Mouse (Mus musculus): ENCODE data around the gene Ackr1.

- TF ChIP-seq POLR2A (IDR thresholded peaks at IDR 0.05; ENCODE audit: extremely low read depth, insufficient read depth, low read length) (no peak), CTCF (IDR thresholded peaks at IDR 0.05; ENCODE audit: extremely low read depth, insufficient read depth, low read length) (no peak)
Observed at GRCm38 (mm10) chr1:173326552-173326951, 7.0 kb downstream of the Ackr1 start.

Data from cortical plate, adult 2 months (tissue).